Mouse (Mus musculus): ENCODE measurements at regions not wholly inside any gene's neighbourhood (a gene's known extent, or its start where the extent isn't known, plus 50 kb on each side); places are given as distances from the start of the nearest gene placed in this dataset.

DNA sequence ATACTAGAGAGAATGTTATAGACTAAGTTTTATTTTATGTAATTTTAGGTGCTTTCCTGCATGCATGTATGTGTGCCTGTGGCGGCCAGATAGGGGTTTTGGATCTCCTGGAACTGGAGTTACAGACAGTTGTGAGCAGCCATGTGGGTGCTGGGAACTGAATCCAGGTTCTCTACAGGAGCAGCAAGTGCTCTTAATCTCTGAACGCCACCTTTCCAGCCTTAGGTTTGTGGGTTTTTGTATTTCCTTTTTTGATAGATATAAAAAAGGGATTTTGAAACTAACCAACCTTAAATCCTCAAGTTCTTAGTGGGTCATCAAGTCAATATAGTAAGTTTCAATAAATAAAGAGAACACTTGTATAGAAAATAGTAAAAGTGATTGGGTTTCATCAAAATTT is 87.2 kb downstream of the Phlda1 start (continued):
- TF ChIP-seq GABPA (IDR thresholded peaks at IDR 0.05; ENCODE audit: low read depth, low read length) (no peak), ZMIZ1 (IDR thresholded peaks at IDR 0.05; ENCODE audit: low read depth, low read length) (no peak), ZC3H11A (IDR thresholded peaks at IDR 0.05; ENCODE audit: low read depth, low read length) (no peak), BHLHE40 (IDR thresholded peaks at IDR 0.05; ENCODE audit: borderline replicate concordance, low read depth, low read length) (no peak), SMC3 (IDR thresholded peaks at IDR 0.05; ENCODE audit: low read depth, low read length) (no peak), SIN3A (IDR thresholded peaks at IDR 0.05; ENCODE audit: low read length) (no peak), UBTF (IDR thresholded peaks at IDR 0.05; ENCODE audit: borderline replicate concordance, insufficient read depth, low read depth, low read length) (no peak), NRF1 (IDR thresholded peaks at IDR 0.05; ENCODE audit: insufficient read depth, low read depth, low read length, poor library complexity, severe bottlenecking) (no peak), CTCF (IDR thresholded peaks at IDR 0.05 in 2 of 3, conservative IDR thresholded peaks at IDR 0.05 in 1 of 3; ENCODE audit: control insufficient read depth in 1 of 3, insufficient read depth in 1 of 3, low read depth in 2 of 3, low read length in 3 of 3, poor library complexity in 1 of 3, severe bottlenecking in 1 of 3) (no peak), JUND (IDR thresholded peaks at IDR 0.05; ENCODE audit: low read depth, low read length) (no peak), USF2 (IDR thresholded peaks at IDR 0.05; ENCODE audit: borderline replicate concordance in 1 of 2, insufficient read depth in 1 of 2, low read depth in 1 of 2, low read length in 2 of 2) (no peak), TCF12 (IDR thresholded peaks at IDR 0.05; ENCODE audit: low read depth, low read length) (peak; percentile 81), MXI1 (IDR thresholded peaks at IDR 0.05; ENCODE audit: low read depth, low read length) (no peak), EP300 (IDR thresholded peaks at IDR 0.05; ENCODE audit: low read depth in 1 of 2, low read length in 2 of 2) (peak; percentile 78 to 84), ETS1 (IDR thresholded peaks at IDR 0.05; ENCODE audit: low read depth, low read length) (peak; percentile 31; the same call in 1 of the 2 replicates), RCOR1 (IDR thresholded peaks at IDR 0.05; ENCODE audit: low read depth, low read length) (peak; percentile 86), CHD1 (IDR thresholded peaks at IDR 0.05; ENCODE audit: low read depth, low read length) (no peak), ZNF384 (IDR thresholded peaks at IDR 0.05; ENCODE audit: low read depth, low read length) (no peak), RAD21 (IDR thresholded peaks at IDR 0.05; ENCODE audit: low read depth, low read length) (no peak), POLR2A (IDR thresholded peaks at IDR 0.05; ENCODE audit: control insufficient read depth in 1 of 2, insufficient read depth in 1 of 2, low read depth in 1 of 2, low read length in 2 of 2, poor library complexity in 1 of 2) (no peak)

DNA sequence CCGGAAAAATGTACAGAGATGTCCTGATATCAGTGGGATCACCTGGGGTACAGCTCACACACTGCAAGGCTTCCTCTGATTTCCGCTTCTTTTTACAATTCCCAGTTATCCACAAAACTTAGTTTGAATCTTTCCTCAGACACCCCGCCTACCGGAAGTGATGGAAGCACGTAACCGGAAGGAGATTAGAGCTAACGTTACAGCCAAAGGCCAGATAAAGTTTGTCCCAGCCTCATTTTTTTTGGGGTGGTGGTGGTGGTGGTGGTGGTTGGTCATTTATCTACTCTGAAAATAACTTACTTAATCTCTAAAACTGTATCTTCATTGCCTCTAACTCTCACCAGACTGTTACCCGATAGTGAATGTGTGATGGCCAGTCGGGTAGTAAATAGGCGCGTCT is 88.1 kb downstream of the Phlda1 start:
- DNase-seq (ENCODE audit: low read depth, low spot score): peak; percentile 71
- Histone ChIP-seq H3K79me2 (ENCODE audit: control insufficient read depth, insufficient read depth, low read length, poor library complexity) (no peaks in the 10 kb centered on the region), H3K4me3 (ENCODE audit: control insufficient read depth in 1 of 2, insufficient read depth in 1 of 2, low read depth in 2 of 2, low read length in 2 of 2) (peak overlapping the region; percentile 24 to 53), H3K4me1 (ENCODE audit: control insufficient read depth in 1 of 2, insufficient read depth in 2 of 2, low read length in 2 of 2) (peaks cover 5 to 43% of the 10 kb centered on the region in 2 experiments), H3K27ac (ENCODE audit: control insufficient read depth, low read depth, low read length) (peak overlapping the region; percentile 83), H3K36me3 (ENCODE audit: control insufficient read depth in 1 of 2, insufficient read depth in 2 of 2, low read length in 2 of 2) (peaks cover 0 to 24% of the 10 kb centered on the region in 2 experiments; a peak in 2 of 4 replicates), H3K27me3 (ENCODE audit: control insufficient read depth in 1 of 2, insufficient read depth in 2 of 2, low read length in 2 of 2) (no peaks in the 10 kb centered on the region), H3K9me3 (replicated peaks; ENCODE audit: insufficient read depth, low read length) (no peaks in the 10 kb centered on the region), H3K9ac (ENCODE audit: control insufficient read depth, low read depth, low read length, poor library complexity, severe bottlenecking) (peak overlapping the region; percentile 27)
- TF ChIP-seq GATA1 (IDR thresholded peaks at IDR 0.05; ENCODE audit: low read depth, low read length): peak; percentile 72; the same call in 1 of the 2 replicates
- TF ChIP-seq ELF1 (IDR thresholded peaks at IDR 0.05; ENCODE audit: low read depth, low read length): no peak
- no peak for TF ChIP-seq CHD2 (IDR thresholded peaks at IDR 0.05; ENCODE audit: low read length)
- peak; percentile 55; the same call in 1 of the 2 replicates for TF ChIP-seq MYB (IDR thresholded peaks at IDR 0.05; ENCODE audit: low read depth, low read length)
- TF ChIP-seq USF2 (IDR thresholded peaks at IDR 0.05; ENCODE audit: borderline replicate concordance in 1 of 2, insufficient read depth in 1 of 2, low read depth in 1 of 2, low read length in 2 of 2): no peak
- no peak for TF ChIP-seq NRF1 (IDR thresholded peaks at IDR 0.05; ENCODE audit: insufficient read depth, low read depth, low read length, poor library complexity, severe bottlenecking)
- TF ChIP-seq TAL1 (IDR thresholded peaks at IDR 0.05; ENCODE audit: low read length): no peak
- no peak for TF ChIP-seq E2F4 (IDR thresholded peaks at IDR 0.05; ENCODE audit: borderline replicate concordance, low read depth, low read length)
- TF ChIP-seq ETS1 (IDR thresholded peaks at IDR 0.05; ENCODE audit: low read depth, low read length): no peak
- no peak for TF ChIP-seq MAZ (IDR thresholded peaks at IDR 0.05; ENCODE audit: low read depth, low read length)
- no peak for TF ChIP-seq ZC3H11A (IDR thresholded peaks at IDR 0.05; ENCODE audit: low read depth, low read length)
- no peak for TF ChIP-seq RAD21 (IDR thresholded peaks at IDR 0.05; ENCODE audit: low read depth, low read length)
- no peak for TF ChIP-seq POLR2AphosphoS5 (IDR thresholded peaks at IDR 0.05; ENCODE audit: borderline replicate concordance, low read depth, low read length)
- TF ChIP-seq MAFK (IDR thresholded peaks at IDR 0.05; ENCODE audit: borderline replicate concordance, low read depth, low read length): no peak
- no peak for TF ChIP-seq CTCF (IDR thresholded peaks at IDR 0.05 in 2 of 3, conservative IDR thresholded peaks at IDR 0.05 in 1 of 3; ENCODE audit: control insufficient read depth in 1 of 3, insufficient read depth in 1 of 3, low read depth in 2 of 3, low read length in 3 of 3, poor library complexity in 1 of 3, severe bottlenecking in 1 of 3)
- TF ChIP-seq ZMIZ1 (IDR thresholded peaks at IDR 0.05; ENCODE audit: low read depth, low read length): no peak
- TF ChIP-seq MAX (IDR thresholded peaks at IDR 0.05; ENCODE audit: low read length): 0 out of 2 replicates have a peak, but pooled peaks have one; percentile 6
- TF ChIP-seq JUND (IDR thresholded peaks at IDR 0.05; ENCODE audit: low read depth, low read length): no peak
- TF ChIP-seq NELFE (IDR thresholded peaks at IDR 0.05; ENCODE audit: low read depth, low read length): peak; percentile 51
- TF ChIP-seq UBTF (IDR thresholded peaks at IDR 0.05; ENCODE audit: borderline replicate concordance, insufficient read depth, low read depth, low read length): no peak
- no peak for TF ChIP-seq RCOR1 (IDR thresholded peaks at IDR 0.05; ENCODE audit: low read depth, low read length)
- TF ChIP-seq SIN3A (IDR thresholded peaks at IDR 0.05; ENCODE audit: low read length): peak; percentile 13; the same call in 1 of the 2 replicates
- TF ChIP-seq POLR2A (IDR thresholded peaks at IDR 0.05; ENCODE audit: control insufficient read depth in 1 of 2, insufficient read depth in 1 of 2, low read depth in 1 of 2, low read length in 2 of 2, poor library complexity in 1 of 2): 0 out of 4 replicates have a peak, but pooled peaks of 1 of the 2 experiments have one; percentile 34
- TF ChIP-seq USF1 (IDR thresholded peaks at IDR 0.05; ENCODE audit: low read depth, low read length): no peak

Data from MEL (cell line).